Mouse (Mus musculus): ENCODE measurements at regions not wholly inside any gene's neighbourhood (a gene's known extent, or its start where the extent isn't known, plus 50 kb on each side); places are given as distances from the start of the nearest gene placed in this dataset.

- DNase-seq = no peak
These were observed 153.2 kb upstream of the Gm15217 start for GRCm38 (mm10) chr14:46225851-46226608.

- DNase-seq = peak in 1 of 2 experiments; percentile 32
These were observed 145.2 kb upstream of the Gm15217 start for GRCm38 (mm10) chr14:46234040-46234439.

- peak in 1 of 2 experiments; percentile 25 for DNase-seq
These were observed 144.4 kb upstream of the Gm15217 start for GRCm38 (mm10) chr14:46234835-46235234.

- no peak for DNase-seq
These were observed 139.0 kb upstream of the Gm15217 start for GRCm38 (mm10) chr14:46240046-46240800.

GRCm38 (mm10) chr14:46240896-46241295 lies 138.3 kb upstream of the Gm15217 start:
- DNase-seq = no peak

GRCm38 (mm10) chr14:46247491-46248484 lies 131.4 kb upstream of the Gm15217 start:
- peak in 1 of 2 experiments; percentile 52 for DNase-seq

- DNase-seq = no peak
These were observed 130.1 kb upstream of the Gm15217 start for GRCm38 (mm10) chr14:46249141-46249540.

GRCm38 (mm10) chr14:46255261-46255660 lies 124.0 kb upstream of the Gm15217 start:
- no peak for DNase-seq

- DNase-seq = no peak
These were observed 122.9 kb upstream of the Gm15217 start for GRCm38 (mm10) chr14:46256336-46256735.

GRCm38 (mm10) chr14:46257311-46257710 lies 121.9 kb upstream of the Gm15217 start:
- peak in 1 of 2 experiments; percentile 53 for DNase-seq

- DNase-seq = no peak
These were observed 120.7 kb upstream of the Gm15217 start for GRCm38 (mm10) chr14:46258551-46258950.

- no peak for DNase-seq
These were observed 118.8 kb upstream of the Gm15217 start for GRCm38 (mm10) chr14:46260291-46260980.

GRCm38 (mm10) chr14:46275455-46275854 lies 103.8 kb upstream of the Gm15217 start:
- DNase-seq = no peak

- DNase-seq = no peak
These were observed 102.0 kb upstream of the Gm15217 start for GRCm38 (mm10) chr14:46276926-46277831.

- DNase-seq = no peak
These were observed 101.2 kb upstream of the Gm15217 start for GRCm38 (mm10) chr14:46277832-46278611.

GRCm38 (mm10) chr14:46292398-46292797 lies 86.8 kb upstream of the Gm15217 start:
- DNase-seq = no peak

- no peak for DNase-seq
These were observed 82.9 kb upstream of the Gm15217 start for GRCm38 (mm10) chr14:46296275-46296674.

- DNase-seq = no peak
These were observed 78.7 kb upstream of the Gm15217 start for GRCm38 (mm10) chr14:46300546-46300945.

GRCm38 (mm10) chr14:46302601-46303000 lies 76.6 kb upstream of the Gm15217 start:
- DNase-seq = no peak

- peak; percentile 16 to 55 for DNase-seq
These were observed 73.9 kb upstream of the Gm15217 start for GRCm38 (mm10) chr14:46305267-46305666.
